Mouse (Mus musculus) olfactory bulb, adult 2 months (tissue): ENCODE measurements around the gene Disc1.

Experiments used
- CTCF ChIP-seq: fragments of 200-500 bp; IDR thresholded peaks from 2 replicates; pipeline ENCODE4 v1.5.1; 2012; ENCODE audit warnings: low read depth, mild to moderate bottlenecking, low read length, moderate library complexity; ENCODE audit not compliant: insufficient read depth
- POLR2A ChIP-seq: fragments of 200-500 bp; IDR thresholded peaks from 2 replicates; pipeline ENCODE4 v1.6.1; 2012; ENCODE audit warnings: mild to moderate bottlenecking, low read depth, low read length, moderate library complexity; ENCODE audit not compliant: insufficient read depth

GRCm38 (mm10) chr8:125024085-125024484 is 29.9 kb upstream of the Disc1 start:
- TF ChIP-seq CTCF (no peak), POLR2A (no peak)
